Mouse (Mus musculus): ENCODE results near the gene Ogdh. TPM values are rescaled to one million over a fixed set of nuclear protein-coding genes. Genes with fewer than 3 reads are reported as not detected.

Ogdh gene
- polyA plus RNA-seq, 1 experiment: 89.5 TPM

DNA sequence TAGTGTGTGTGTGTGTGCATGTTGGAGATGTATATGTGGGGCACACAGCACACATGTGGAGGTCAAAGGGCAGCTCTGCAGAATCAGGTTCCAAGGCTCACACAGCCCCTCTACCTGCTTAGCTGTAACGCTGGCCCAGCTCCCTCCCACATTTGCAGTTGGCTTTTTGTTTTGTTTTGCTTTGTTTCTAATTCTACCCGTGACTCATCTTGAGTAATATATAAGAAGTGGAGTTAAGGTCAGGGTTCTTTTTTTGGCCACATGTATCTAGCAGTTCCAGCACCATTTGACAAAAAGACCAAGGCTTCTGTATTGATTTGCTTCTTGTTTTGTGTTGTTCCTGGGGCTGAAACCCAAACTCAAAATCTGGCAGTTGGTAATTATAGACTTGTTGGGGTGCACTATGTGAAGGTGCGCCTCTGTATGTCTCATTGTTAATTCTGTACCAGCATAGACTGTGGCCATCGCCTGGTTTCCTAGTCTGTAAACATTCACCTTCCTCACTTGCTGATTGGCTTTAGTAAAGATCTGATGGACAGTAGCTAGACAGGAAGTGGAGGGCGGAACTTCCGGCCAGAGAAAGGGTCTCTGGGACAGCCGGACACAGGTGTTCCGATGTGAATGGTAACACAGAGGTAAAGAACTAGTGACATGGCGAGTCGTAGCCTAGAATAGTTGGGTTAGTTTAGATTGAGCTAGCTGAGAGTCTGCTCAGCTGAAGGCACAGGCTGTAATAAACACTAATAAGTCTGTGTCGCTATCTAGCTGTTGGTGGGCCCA is 80.1 kb downstream of the Ogdh start:
- no peak for TF ChIP-seq POLR2A (IDR thresholded peaks at IDR 0.05; ENCODE audit: borderline replicate concordance, extremely low read depth, insufficient read depth, insufficient read length, poor library complexity, severe bottlenecking)
- TF ChIP-seq CTCF (IDR thresholded peaks at IDR 0.05; ENCODE audit: borderline replicate concordance, extremely low read depth, insufficient read depth, insufficient read length): no peak
- no peak for DNase-seq (ENCODE audit: low read depth)

DNA sequence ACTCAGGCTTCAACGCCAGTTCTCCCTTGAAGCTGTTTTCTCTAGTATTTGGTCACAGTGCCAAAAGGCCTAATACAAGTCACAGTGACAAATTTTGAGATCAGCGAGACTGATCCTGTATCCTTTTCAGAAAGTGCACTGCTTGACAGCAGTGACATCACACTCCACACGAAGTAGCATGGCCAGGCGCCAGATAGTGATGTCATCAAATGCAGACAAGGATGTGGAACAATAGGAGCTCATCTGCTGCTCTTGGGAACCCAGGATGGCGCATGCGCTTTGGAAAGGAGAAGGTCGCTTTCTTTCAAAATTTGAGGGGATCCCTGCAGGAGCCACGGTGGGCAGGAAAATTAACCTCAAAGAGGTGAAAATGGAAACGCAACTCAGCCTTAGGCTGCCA is 81.4 kb downstream of the Ogdh start:
- DNase-seq (ENCODE audit: low read depth): peak; percentile 18
- TF ChIP-seq CTCF (IDR thresholded peaks at IDR 0.05; ENCODE audit: borderline replicate concordance, extremely low read depth, insufficient read depth, insufficient read length): no peak
- TF ChIP-seq POLR2A (IDR thresholded peaks at IDR 0.05; ENCODE audit: borderline replicate concordance, extremely low read depth, insufficient read depth, insufficient read length, poor library complexity, severe bottlenecking): no peak

GRCm38 (mm10) chr11:6380916-6381315 is 89.5 kb downstream of the Ogdh start:
- DNase-seq (ENCODE audit: low read depth): no peak
- no peak for TF ChIP-seq POLR2A (IDR thresholded peaks at IDR 0.05; ENCODE audit: borderline replicate concordance, extremely low read depth, insufficient read depth, insufficient read length, poor library complexity, severe bottlenecking)
- TF ChIP-seq CTCF (IDR thresholded peaks at IDR 0.05; ENCODE audit: borderline replicate concordance, extremely low read depth, insufficient read depth, insufficient read length): no peak

GRCm38 (mm10) chr11:6388126-6388725 is 96.8 kb downstream of the Ogdh start:
- TF ChIP-seq CTCF (IDR thresholded peaks at IDR 0.05; ENCODE audit: borderline replicate concordance, extremely low read depth, insufficient read depth, insufficient read length) (no peak), POLR2A (IDR thresholded peaks at IDR 0.05; ENCODE audit: borderline replicate concordance, extremely low read depth, insufficient read depth, insufficient read length, poor library complexity, severe bottlenecking) (no peak)
- DNase-seq (ENCODE audit: low read depth): no peak

GRCm38 (mm10) chr11:6388726-6389413 is 97.4 kb downstream of the Ogdh start, which contains the start of gene Zmiz2:
Gene Zmiz2 (plus strand): TSS chr11:6389074.
- DNase-seq (ENCODE audit: low read depth): peak; percentile 96
- TF ChIP-seq CTCF (IDR thresholded peaks at IDR 0.05; ENCODE audit: borderline replicate concordance, extremely low read depth, insufficient read depth, insufficient read length) (no peak), POLR2A (IDR thresholded peaks at IDR 0.05; ENCODE audit: borderline replicate concordance, extremely low read depth, insufficient read depth, insufficient read length, poor library complexity, severe bottlenecking) (peak; percentile 26)

GRCm38 (mm10) chr11:6389483-6389921 is 98.1 kb downstream of the Ogdh start:
- DNase-seq (ENCODE audit: low read depth): peak; percentile 33
- TF ChIP-seq CTCF (IDR thresholded peaks at IDR 0.05; ENCODE audit: borderline replicate concordance, extremely low read depth, insufficient read depth, insufficient read length) (no peak), POLR2A (IDR thresholded peaks at IDR 0.05; ENCODE audit: borderline replicate concordance, extremely low read depth, insufficient read depth, insufficient read length, poor library complexity, severe bottlenecking) (no peak)

DNA sequence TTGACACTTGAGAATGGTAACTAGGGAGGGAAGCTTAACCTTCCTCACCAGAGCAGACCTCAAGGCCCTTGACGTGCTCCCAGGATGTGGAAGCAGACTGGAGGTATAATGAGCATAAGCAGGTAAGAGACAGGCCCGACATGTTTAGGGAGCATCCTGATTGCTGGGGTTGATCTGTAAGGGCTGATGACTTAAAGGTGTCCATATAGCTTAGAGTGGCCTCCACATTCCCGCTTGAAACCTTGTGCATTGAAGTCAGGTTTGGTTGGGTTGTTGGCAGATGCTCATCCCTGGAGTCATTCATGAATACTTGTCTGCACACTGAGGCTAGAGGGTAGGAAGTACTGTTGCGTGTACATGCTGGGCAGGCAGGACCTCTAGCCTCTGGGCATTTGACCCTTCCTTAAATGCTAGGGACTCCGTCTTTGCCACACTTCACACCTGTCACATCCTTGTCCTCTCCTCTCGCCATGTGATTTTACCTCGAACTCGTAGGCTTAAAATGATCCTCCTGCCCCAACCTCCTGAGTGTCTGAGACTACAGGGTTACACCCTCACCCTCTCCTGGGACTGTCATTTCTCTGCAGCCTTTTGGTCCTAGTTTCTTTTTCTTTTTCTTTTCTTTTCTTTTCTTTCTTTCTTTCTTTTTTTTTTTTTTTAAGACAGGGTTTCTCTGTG is 99.1 kb downstream of the Ogdh start:
- TF ChIP-seq CTCF (IDR thresholded peaks at IDR 0.05; ENCODE audit: borderline replicate concordance, extremely low read depth, insufficient read depth, insufficient read length) (no peak), POLR2A (IDR thresholded peaks at IDR 0.05; ENCODE audit: borderline replicate concordance, extremely low read depth, insufficient read depth, insufficient read length, poor library complexity, severe bottlenecking) (no peak)
- DNase-seq (ENCODE audit: low read depth): no peak

DNA sequence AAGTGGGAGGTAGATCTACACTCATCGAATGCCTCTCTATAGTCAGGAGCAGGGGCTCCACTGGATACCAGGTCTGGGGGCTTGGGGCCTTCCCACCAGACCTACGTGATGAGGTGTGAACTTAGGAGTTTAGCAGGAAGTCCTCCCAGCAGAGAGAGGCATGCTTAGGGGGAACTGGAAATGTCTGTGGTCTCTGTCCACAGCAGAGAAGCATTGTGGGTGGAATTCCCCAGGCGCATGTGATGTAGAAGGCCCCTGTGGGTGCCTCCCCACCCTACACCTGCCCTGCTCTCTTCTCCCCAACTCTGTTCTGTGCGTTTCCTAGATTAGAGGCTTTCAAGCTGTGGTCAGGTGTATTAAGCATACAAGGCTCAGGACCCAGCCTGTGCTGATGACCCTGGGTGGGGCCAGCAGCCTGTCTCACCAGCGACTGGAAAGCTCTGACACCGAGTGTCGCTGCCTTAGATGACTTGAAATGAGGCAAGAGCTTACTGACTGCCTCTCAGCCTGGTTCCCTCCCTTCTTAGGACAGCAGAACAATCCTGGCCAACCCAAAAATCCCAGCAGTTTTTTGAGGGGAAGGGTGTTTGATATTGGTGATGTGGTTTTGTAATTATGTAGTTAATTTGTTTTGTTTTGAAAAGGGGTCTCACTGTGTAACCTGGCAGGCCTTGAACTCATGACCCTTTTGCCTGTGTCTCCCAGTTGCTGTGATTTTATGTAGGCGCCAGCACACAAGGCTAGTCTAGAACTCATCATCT is 100.3 kb downstream of the Ogdh start:
- TF ChIP-seq CTCF (IDR thresholded peaks at IDR 0.05; ENCODE audit: borderline replicate concordance, extremely low read depth, insufficient read depth, insufficient read length) (no peak), POLR2A (IDR thresholded peaks at IDR 0.05; ENCODE audit: borderline replicate concordance, extremely low read depth, insufficient read depth, insufficient read length, poor library complexity, severe bottlenecking) (no peak)
- no peak for DNase-seq (ENCODE audit: low read depth)

DNA sequence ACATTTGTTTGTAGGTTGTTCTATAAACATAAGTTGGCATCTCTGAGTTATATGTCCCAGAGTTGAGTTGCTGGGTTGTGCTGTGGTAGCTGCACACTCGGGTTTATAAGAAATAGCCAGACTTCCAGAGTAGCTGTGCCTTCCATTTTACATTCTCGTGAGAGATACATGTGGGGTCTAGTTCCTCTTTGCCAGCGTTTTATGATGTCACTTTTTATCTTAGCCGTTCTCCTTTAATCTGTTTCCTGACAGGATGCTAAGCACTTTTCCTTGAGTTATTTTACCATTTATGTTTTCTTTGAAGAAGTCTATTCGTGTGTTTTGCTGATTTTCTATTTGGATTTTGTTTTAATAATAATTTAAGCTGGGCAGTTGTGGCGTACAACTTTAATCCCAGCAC is 101.4 kb downstream of the Ogdh start:
- no peak for DNase-seq (ENCODE audit: low read depth)
- TF ChIP-seq POLR2A (IDR thresholded peaks at IDR 0.05; ENCODE audit: borderline replicate concordance, extremely low read depth, insufficient read depth, insufficient read length, poor library complexity, severe bottlenecking) (no peak), CTCF (IDR thresholded peaks at IDR 0.05; ENCODE audit: borderline replicate concordance, extremely low read depth, insufficient read depth, insufficient read length) (no peak)

DNA sequence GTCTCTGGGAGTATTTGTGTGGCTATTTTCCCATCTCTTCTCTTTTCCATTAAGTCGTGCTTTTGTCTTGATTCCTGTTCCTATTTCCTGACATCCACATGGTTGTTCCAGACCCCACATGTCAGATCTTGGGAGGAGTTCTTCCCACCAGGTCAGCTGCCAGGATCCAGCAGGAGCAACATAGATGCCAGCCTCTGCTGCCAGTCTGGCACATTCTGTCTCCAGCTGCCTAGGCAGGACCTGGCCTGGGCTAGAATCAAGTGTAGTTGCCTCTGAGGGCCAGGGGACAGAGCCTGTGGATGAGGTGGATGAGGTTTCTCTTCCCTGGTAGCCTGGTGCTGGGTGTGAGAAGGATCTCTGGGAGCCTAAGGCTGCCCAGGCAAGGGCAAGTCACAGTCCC is 102.4 kb downstream of the Ogdh start:
- DNase-seq (ENCODE audit: low read depth): no peak

More for the DNA sequence above, 102.4 kb downstream of the Ogdh start:
- TF ChIP-seq CTCF (IDR thresholded peaks at IDR 0.05; ENCODE audit: borderline replicate concordance, extremely low read depth, insufficient read depth, insufficient read length): no peak
- TF ChIP-seq POLR2A (IDR thresholded peaks at IDR 0.05; ENCODE audit: borderline replicate concordance, extremely low read depth, insufficient read depth, insufficient read length, poor library complexity, severe bottlenecking): no peak

Measured in brain, embryonic 14.5 days (tissue).